Mouse (Mus musculus): Measurements from ENCODE around the gene Chd5.

DNA sequence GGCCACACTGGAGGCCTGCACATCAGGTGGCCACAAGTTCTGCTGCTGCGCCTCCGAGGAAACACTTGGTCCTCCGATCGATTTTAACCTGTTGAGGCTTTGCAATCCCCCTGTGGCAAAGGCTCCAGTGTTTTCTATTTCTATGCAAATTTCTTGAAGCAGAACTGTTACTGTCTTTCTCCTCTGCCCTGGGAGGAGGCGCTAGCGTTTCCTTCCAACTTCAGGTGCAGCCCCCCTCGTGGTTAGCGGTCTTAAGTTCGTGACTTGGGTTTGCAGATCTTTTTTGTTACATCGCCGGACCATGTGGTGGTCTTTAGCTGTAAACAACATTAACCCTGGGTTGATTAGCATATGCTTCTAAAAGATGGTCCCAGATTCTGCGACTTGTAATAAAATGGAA, 4.9 kb upstream of the Chd5 start:
- no peak for TF ChIP-seq CTCF (IDR thresholded peaks at IDR 0.05; ENCODE audit: low read depth)
- TF ChIP-seq EP300 (IDR thresholded peaks at IDR 0.05; ENCODE audit: low read depth), result no peak

All from liver, embryonic 14.5 days (tissue).